17 mouse cellular contexts compared by ENCODE assay signal in the genomic region with DNA sequence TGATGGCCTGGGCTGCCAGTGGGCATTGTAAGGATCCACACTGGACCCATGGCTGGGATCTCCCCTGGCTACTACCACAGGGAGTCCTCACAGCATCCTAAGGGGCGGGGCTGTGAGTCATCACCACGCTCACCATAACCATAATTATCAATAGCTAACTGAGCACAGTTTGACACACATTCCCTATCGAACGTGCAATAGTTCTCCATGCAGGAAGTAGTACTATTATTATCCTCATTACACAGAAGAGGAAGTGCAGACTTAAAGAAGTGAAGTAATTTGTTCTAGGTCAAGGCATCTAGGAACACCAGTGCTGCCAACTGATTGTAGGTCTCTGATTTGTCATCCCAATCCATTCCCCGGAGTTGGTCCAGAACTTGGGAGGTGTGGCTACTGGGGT.
"Had no signal": no experiment of that assay in that cellular context is flagged by ENCODE, and none has a peak within 500 bp of the region (broad histone marks: within the 10 kb centered on the region; RNA-seq: fewer than 3 reads in every experiment).

No protein-coding gene starts in this region.

- H3K4me3 ChIP-seq: limb, embryonic 12.5 days; liver, embryonic 13.5 days; lung, embryonic 15.5 days; midbrain, embryonic 10.5 days; myocyte; neural tube, embryonic 15.5 days had no signal

- H3K27me3 ChIP-seq: limb, embryonic 12.5 days; liver, embryonic 13.5 days; lung, embryonic 15.5 days; neural tube, embryonic 15.5 days had no signal

- H3K9me3 ChIP-seq: liver, embryonic 13.5 days; lung, embryonic 15.5 days; midbrain, embryonic 10.5 days; neural tube, embryonic 15.5 days had no signal

- ATAC-seq: liver, postnatal 0 days had no signal

- H3K4me1 ChIP-seq: limb, embryonic 12.5 days; neural tube, embryonic 15.5 days had no signal

- H3K36me3 ChIP-seq: limb, embryonic 12.5 days; liver, embryonic 13.5 days; lung, embryonic 15.5 days; midbrain, embryonic 10.5 days; neural tube, embryonic 15.5 days had no signal

- H3K9ac ChIP-seq: limb, embryonic 12.5 days; liver, embryonic 13.5 days; liver, postnatal 0 days; lung, embryonic 15.5 days; neural tube, embryonic 15.5 days had no signal

- H3K4me2 ChIP-seq: limb, embryonic 12.5 days; liver, embryonic 13.5 days; lung, embryonic 15.5 days; neural tube, embryonic 15.5 days had no signal

- H3K27ac ChIP-seq: limb, embryonic 12.5 days; liver, embryonic 13.5 days; lung, embryonic 15.5 days; midbrain, embryonic 10.5 days; neural tube, embryonic 15.5 days had no signal

- DNase-seq: kidney, adult 8-10 months; kidney, postnatal 36 days; layer of hippocampus, adult 9-11 months; layer of hippocampus, postnatal 36 days; liver; liver, embryonic 13.5 days; liver, postnatal 0 days; midbrain, embryonic 14.5 days; right cerebral cortex, postnatal 4 days; spleen, adult 18-20 months; thymus, adult 2 months; thymus, postnatal 25 days had no signal
